Mouse (Mus musculus) ES-E14 (cell line): ENCODE results near the gene Zfp422. TPM values are rescaled to one million over a fixed set of nuclear protein-coding genes. Genes with fewer than 3 reads are reported as not detected.

ENCODE experiments used
- DNase-seq: peaks from one replicate; pipeline ENCODE4 v3.0.0-alpha.2; 2013; ENCODE audit warnings: low read depth, low spot score
- H3K27ac ChIP-seq: 2 replicates; pipeline ENCODE4 v1.5.1; 2012; ENCODE audit warnings: low read depth, mild to moderate bottlenecking, low read length, moderate library complexity, mixed read lengths; ENCODE audit not compliant: poor library complexity, insufficient read depth, severe bottlenecking
- H3K36me3 ChIP-seq: 2 replicates; pipeline ENCODE4 v1.6.1; 2012; ENCODE audit warnings: mild to moderate bottlenecking, low read length, moderate library complexity, mixed read lengths; ENCODE audit not compliant: control insufficient read depth, poor library complexity, insufficient read depth, severe bottlenecking
- H3K4me1 ChIP-seq, 2 experiments: fragments of 150-350 bp in 1 of 2; sonication (generic) in 1 of 2; 2 replicates each; pipeline ENCODE4 v1.6.1; 2012; ENCODE audit warnings: low read length in 2 of 2, mild to moderate bottlenecking in 1 of 2, mixed read lengths in 1 of 2; ENCODE audit not compliant: control insufficient read depth in 2 of 2, insufficient read depth in 2 of 2, poor library complexity in 1 of 2
- H3K4me3 ChIP-seq, 2 experiments: fragments of 150-350 bp in 1 of 2; sonication (generic) in 1 of 2; 2 replicates each; pipeline ENCODE4 v1.5.1; 2012; ENCODE audit warnings: low read length in 2 of 2, low read depth in 1 of 2, mild to moderate bottlenecking in 1 of 2, mixed read lengths in 1 of 2; ENCODE audit not compliant: insufficient read depth in 1 of 2, poor library complexity in 1 of 2, severe bottlenecking in 1 of 2
- H3K9ac ChIP-seq: 2 replicates; pipeline ENCODE4 v1.6.1; 2012; ENCODE audit warnings: low read depth, mild to moderate bottlenecking, low read length, mixed read lengths; ENCODE audit not compliant: poor library complexity, insufficient read depth, severe bottlenecking
- H3K9me3 ChIP-seq: fragments of 150-350 bp; sonication (generic); 2 replicates; pipeline ENCODE4 v1.6.1; 2012; ENCODE audit warnings: low read depth, mild to moderate bottlenecking, low read length; ENCODE audit not compliant: control insufficient read depth, insufficient read depth
- CHD2 ChIP-seq: IDR thresholded peaks from 2 replicates; pipeline ENCODE4 v1.6.1; 2014; ENCODE audit warnings: mild to moderate bottlenecking, low read depth, low read length, inconsistent platforms
- HCFC1 ChIP-seq: IDR thresholded peaks from 2 replicates; pipeline ENCODE4 v1.6.1; 2012; ENCODE audit warnings: low read length, inconsistent platforms, borderline replicate concordance; ENCODE audit not compliant: insufficient read depth
- MAFK ChIP-seq: IDR thresholded peaks from 2 replicates; pipeline ENCODE4 v1.6.1; 2014; ENCODE audit warnings: mild to moderate bottlenecking, low read depth, low read length, inconsistent platforms; ENCODE audit not compliant: insufficient read depth
- ZC3H11A ChIP-seq: IDR thresholded peaks from 2 replicates; pipeline ENCODE4 v1.6.1; 2012; ENCODE audit warnings: low read depth, mild to moderate bottlenecking, inconsistent platforms, low read length, borderline replicate concordance
- ZNF384 ChIP-seq: IDR thresholded peaks from 2 replicates; pipeline ENCODE4 v1.6.1; 2012; ENCODE audit warnings: low read depth, low read length, inconsistent platforms
- in situ Hi-C, 2 experiments: fragments of 600-800 bp; cut with MboI; formaldehyde crosslinking; loops; one replicate each; pipeline ENCODE4 v1.15.1; 2025; ENCODE audit warnings: low sequenced_read_pairs in 2 of 2, inconsistent platforms in 1 of 2; ENCODE audit not compliant: unreplicated experiment in 2 of 2
- total RNA-seq: library from RNA; depleted of rRNA; stranded (reverse); fragments of 300-350 nt; gene quantifications from 2 replicates; pipeline ENCODE4 v1.2.3, GENCODE M21; 2012

The Zfp422 gene
- total RNA-seq, 1 experiment = 7.0 TPM

DNA sequence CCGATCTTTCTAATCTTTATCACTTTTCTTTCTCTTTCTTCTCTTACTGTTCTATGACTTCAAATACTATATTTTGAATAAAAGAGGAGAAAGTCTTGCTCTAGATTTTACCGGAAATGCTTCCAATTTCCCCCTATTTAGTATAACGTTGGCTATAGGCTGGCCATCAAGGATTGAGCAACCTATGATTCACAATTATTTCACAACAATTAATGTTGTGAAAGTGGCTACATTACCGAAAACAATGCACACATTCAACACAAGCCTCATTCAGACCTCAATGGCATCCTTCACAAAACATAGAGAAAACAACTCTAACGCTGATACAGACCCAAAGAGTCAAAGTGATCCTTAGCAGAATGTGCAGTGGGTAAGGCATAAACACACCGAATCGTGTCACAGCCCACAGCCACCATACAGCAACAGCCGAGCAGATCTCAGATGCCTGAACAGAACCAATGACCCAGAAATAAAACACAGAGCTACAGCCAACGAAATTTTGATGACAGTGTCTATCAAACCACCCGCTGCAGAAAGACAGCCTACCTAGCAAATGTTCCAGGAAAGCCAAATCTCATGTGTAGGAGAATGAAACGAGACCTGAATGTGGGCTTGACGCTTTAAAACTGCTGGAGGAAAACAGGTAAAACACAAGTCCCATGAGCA lies 37.4 kb upstream of the Zfp422 start:
- no peak overlapping the region for H3K9ac ChIP-seq
- no peak for TF ChIP-seq CHD2
- no peak for TF ChIP-seq MAFK
- no peak for TF ChIP-seq HCFC1
- TF ChIP-seq ZNF384 = no peak
- no peak for TF ChIP-seq ZC3H11A
- in situ Hi-C loops = no loop called here
- peaks cover 0 to 12% of the 10 kb centered on the region in 2 experiments; a peak in 1 of 4 replicates for H3K4me1 ChIP-seq
- no peak overlapping the region for H3K27ac ChIP-seq
- H3K4me3 ChIP-seq = no peak overlapping the region
- H3K9me3 ChIP-seq = no peaks in the 10 kb centered on the region
- no peak for DNase-seq
- no peaks in the 10 kb centered on the region for H3K36me3 ChIP-seq

DNA sequence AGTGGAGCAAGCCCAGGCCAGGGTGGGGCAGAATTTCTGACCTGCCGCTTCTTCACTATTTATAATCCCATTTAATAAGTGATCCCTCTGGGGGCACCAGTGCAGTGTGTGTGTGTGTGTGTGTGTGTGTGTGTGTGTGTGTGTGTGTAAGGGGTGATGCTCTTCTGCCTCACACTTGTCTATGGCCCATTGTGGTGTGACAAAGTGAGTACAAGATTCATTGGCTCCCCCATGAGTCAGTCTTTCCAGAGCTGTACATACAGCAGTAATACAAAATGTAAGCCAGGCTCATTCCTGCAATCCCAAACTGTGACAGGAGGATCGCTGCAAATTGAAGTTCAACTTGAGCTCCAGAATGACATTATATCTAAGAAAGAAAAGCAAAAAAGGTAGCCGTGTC lies 36.0 kb upstream of the Zfp422 start:
- Histone ChIP-seq H3K36me3 (no peaks in the 10 kb centered on the region), H3K9me3 (no peaks in the 10 kb centered on the region), H3K27ac (no peak overlapping the region), H3K4me3 (no peak overlapping the region), H3K4me1 (no peaks in the 10 kb centered on the region), H3K9ac (no peak overlapping the region)
- DNase-seq = no peak
- in situ Hi-C loops = no loop called here
- TF ChIP-seq MAFK (no peak), CHD2 (no peak), ZNF384 (no peak), HCFC1 (no peak), ZC3H11A (no peak)

GRCm38 (mm10) chr6:116664031-116664430 lies 35.2 kb upstream of the Zfp422 start:
- no peak for DNase-seq
- TF ChIP-seq MAFK (no peak), ZC3H11A (no peak), ZNF384 (no peak), HCFC1 (no peak), CHD2 (no peak)
- Histone ChIP-seq H3K36me3 (no peaks in the 10 kb centered on the region), H3K27ac (no peak overlapping the region), H3K9me3 (no peaks in the 10 kb centered on the region), H3K4me1 (no peaks in the 10 kb centered on the region), H3K9ac (no peak overlapping the region), H3K4me3 (no peak overlapping the region)
- in situ Hi-C loops = no loop called here

DNA sequence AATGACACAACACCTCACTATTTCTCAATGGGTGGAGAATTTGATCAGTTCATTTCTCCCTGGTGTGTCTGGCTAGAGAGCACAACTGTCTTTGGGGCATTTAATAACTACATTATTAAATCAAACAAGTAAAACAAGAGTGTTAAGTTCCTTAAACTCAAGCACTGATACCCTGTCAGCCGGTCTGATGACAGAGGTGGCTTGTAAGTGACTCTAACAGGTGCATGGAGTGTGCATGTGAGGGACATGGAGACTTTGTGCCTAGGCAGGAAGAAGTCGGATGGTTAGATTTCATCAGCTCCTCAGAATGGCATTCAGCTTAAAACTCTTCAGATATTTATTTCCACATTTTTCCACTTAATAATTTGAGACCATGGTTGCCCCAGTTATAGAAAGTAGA lies 34.6 kb upstream of the Zfp422 start:
- Histone ChIP-seq H3K36me3 (no peaks in the 10 kb centered on the region), H3K4me1 (no peaks in the 10 kb centered on the region), H3K4me3 (no peak overlapping the region), H3K27ac (no peak overlapping the region), H3K9me3 (no peaks in the 10 kb centered on the region), H3K9ac (no peak overlapping the region)
- no peak for DNase-seq
- TF ChIP-seq ZNF384 = no peak
- TF ChIP-seq CHD2 = no peak
- TF ChIP-seq HCFC1 = no peak
- TF ChIP-seq MAFK = no peak
- no peak for TF ChIP-seq ZC3H11A
- in situ Hi-C loops = no loop called here
